Mouse (Mus musculus) liver, embryonic 14.5 days (tissue): ENCODE data around the gene Myo1a. TPM values are rescaled to one million over a fixed set of nuclear protein-coding genes. Genes with fewer than 3 reads are reported as not detected.
A peak's percentile ranks its signal among the peaks of the same experiment; 100 is the strongest.

Experiments
- ATAC-seq: fragments of 200-750 bp; cut with Nextera tagmentation; 2 replicates; pipeline ENCODE4 v1.8.0; 2017; ENCODE audit warnings: moderate number of reproducible peaks, mild to moderate bottlenecking, moderate library complexity; ENCODE audit not compliant: insufficient read depth
- DNase-seq, 3 experiments: peaks; one replicate each; pipeline ENCODE4 v3.0.0-alpha.2; 2012 to 2013; ENCODE audit warnings: low read depth in 3 of 3, low spot score in 3 of 3
- H3K27ac ChIP-seq: fragments of 300-500 bp; sonication (generic); 2 replicates; pipeline ENCODE4 v1.5.1; 2014; ENCODE audit warnings: moderate library complexity, mild to moderate bottlenecking, control low read depth, inconsistent platforms
- H3K27me3 ChIP-seq: fragments of 300-500 bp; sonication (generic); 2 replicates; pipeline ENCODE4 v1.6.1; 2014; ENCODE audit warnings: mild to moderate bottlenecking, low read length, moderate library complexity; ENCODE audit not compliant: control insufficient read depth, insufficient read depth
- H3K36me3 ChIP-seq: fragments of 300-500 bp; sonication (generic); replicated peaks from 2 replicates; pipeline ENCODE4 v1.6.1; 2014; ENCODE audit warnings: low read depth; ENCODE audit not compliant: control insufficient read depth, insufficient read depth
- H3K4me1 ChIP-seq, 2 experiments: fragments of 200-500 bp in 1 of 2; fragments of 300-500 bp in 1 of 2; sonication (generic) in 1 of 2; replicated peaks; 2 replicates each; pipeline ENCODE4 v1.6.1; 2012 to 2014; ENCODE audit warnings: antibody characterized with exemption in 1 of 2, inconsistent platforms in 1 of 2, low read length in 1 of 2; ENCODE audit not compliant: control insufficient read depth in 2 of 2, insufficient read depth in 2 of 2
- H3K4me2 ChIP-seq: fragments of 300-500 bp; sonication (generic); 2 replicates; pipeline ENCODE4 v1.6.1; 2014; ENCODE audit warnings: low read depth, mild to moderate bottlenecking, control low read depth, moderate library complexity
- H3K4me3 ChIP-seq, 2 experiments: fragments of 200-500 bp in 1 of 2; fragments of 300-500 bp in 1 of 2; sonication (generic) in 1 of 2; 2 replicates each; pipeline ENCODE4 v1.5.1; 2012 to 2014; ENCODE audit warnings: low read depth in 2 of 2, low read length in 2 of 2, mild to moderate bottlenecking in 2 of 2, control low read depth in 1 of 2, inconsistent platforms in 1 of 2, moderate library complexity in 1 of 2; ENCODE audit not compliant: insufficient read depth in 1 of 2
- H3K9ac ChIP-seq: fragments of 300-500 bp; sonication (generic); replicated peaks from 2 replicates; pipeline ENCODE4 v1.6.1; 2014; ENCODE audit warnings: mild to moderate bottlenecking, control low read depth, moderate library complexity
- H3K9me3 ChIP-seq: fragments of 300-500 bp; sonication (generic); 2 replicates; pipeline ENCODE4 v1.6.1; 2016; ENCODE audit warnings: low read length, mixed read lengths; ENCODE audit not compliant: control insufficient read depth
- CTCF ChIP-seq: IDR thresholded peaks from 2 replicates; pipeline ENCODE4 v1.5.1; 2016; ENCODE audit warnings: antibody characterized with exemption, low read depth, control low read depth
- EP300 ChIP-seq: IDR thresholded peaks from 2 replicates; pipeline ENCODE4 v1.6.1; 2016; ENCODE audit warnings: antibody characterized with exemption, low read depth
- WGBS: fragments of 180-500 bp; shearing (Covaris S2); extraction: QIAGEN DNeasy Blood & Tissue Kit; methylation state at CpG from one replicate; pipeline ENCODE4 v1.1.7; 2014; ENCODE audit not compliant: insufficient replicate concordance; 5-methylcytosine and 5-hydroxymethylcytosine counted together
- polyA plus RNA-seq, 2 experiments: library from polyadenylated mRNA; depleted of rRNA in 1 of 2; stranded (reverse) in 1 of 2; unstranded in 1 of 2; fragments of >200 nt; fragmentation: Nextera tagmentation in 1 of 2; extraction: Ambion mirVana in 1 of 2; gene quantifications; 2 replicates each; pipeline versions ENCODE4 v1.2.1 to v1.2.3; 2012 to 2014

The Myo1a gene
- polyA plus RNA-seq, 2 experiments, result 0.06 to 0.30 TPM

DNA sequence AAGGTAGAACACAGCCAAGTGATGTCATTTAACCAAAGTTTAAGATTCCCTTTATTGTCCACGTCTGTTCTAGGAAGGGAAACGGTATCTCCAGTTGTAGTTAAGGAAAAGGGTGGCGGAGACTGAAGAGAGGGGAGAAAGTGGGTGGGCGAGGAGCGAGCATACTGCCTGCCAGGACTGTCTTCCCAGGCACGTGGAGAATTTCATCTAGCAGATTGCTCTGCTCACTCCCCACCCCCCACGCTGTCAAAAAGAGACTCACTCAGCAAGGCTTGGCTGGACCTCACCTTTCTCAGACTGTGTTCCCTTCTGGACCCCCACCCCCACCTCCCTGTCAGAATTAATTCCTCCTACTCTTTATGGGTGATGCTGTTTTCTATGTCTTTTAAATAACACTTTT is 35.8 kb upstream of the Myo1a start:
- DNase-seq (no peak), ATAC-seq (no peak)
- H3K4me2 ChIP-seq, result peak overlapping the region; percentile 65; the same call in 1 of the 2 replicates
- WGBS, result 41% methylated on average over 7 of the region's 7 CpGs
- H3K4me3 ChIP-seq, result no peak overlapping the region
- no peak for TF ChIP-seq CTCF
- TF ChIP-seq EP300, result no peak
- peaks cover 46% of the 10 kb centered on the region for H3K27me3 ChIP-seq
- no peaks in the 10 kb centered on the region for H3K9me3 ChIP-seq
- H3K9ac ChIP-seq, result no peak overlapping the region
- H3K27ac ChIP-seq, result no peak overlapping the region
- H3K36me3 ChIP-seq, result no peaks in the 10 kb centered on the region
- H3K4me1 ChIP-seq, result 0 out of 4 replicates have a peak, but pooled peaks cover 0 to 4% of the 10 kb centered on the region in 2 experiments

DNA sequence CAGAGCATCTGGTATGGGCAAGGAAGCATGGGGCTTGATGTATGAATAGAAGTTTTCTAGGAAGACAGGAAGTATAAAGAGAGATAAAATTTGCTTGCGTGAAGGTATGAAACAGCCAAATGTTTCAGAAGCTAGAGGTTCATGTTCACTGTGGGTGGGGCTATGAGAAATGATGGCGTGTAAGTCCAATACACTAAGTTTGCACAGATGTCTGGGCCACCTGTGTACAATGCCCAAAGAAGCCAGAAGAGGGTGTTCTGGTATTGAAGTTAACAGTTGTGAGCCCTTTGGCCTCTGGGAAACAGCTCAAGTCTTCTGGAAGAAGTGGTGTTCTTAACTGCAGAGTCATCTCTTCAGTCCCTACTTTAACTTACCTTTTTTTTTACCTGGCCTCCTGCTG is 34.8 kb upstream of the Myo1a start:
- no peak for ATAC-seq
- 33% methylated on average over 2 of the region's 2 CpGs for WGBS
- H3K27ac ChIP-seq, result no peak overlapping the region
- H3K4me2 ChIP-seq, result no peak overlapping the region
- H3K4me1 ChIP-seq, result 0 out of 4 replicates have a peak, but pooled peaks cover 0 to 4% of the 10 kb centered on the region in 2 experiments
- DNase-seq, result no peak
- no peak overlapping the region for H3K4me3 ChIP-seq
- peaks cover 36% of the 10 kb centered on the region for H3K27me3 ChIP-seq
- H3K9ac ChIP-seq, result no peak overlapping the region
- H3K36me3 ChIP-seq, result no peaks in the 10 kb centered on the region
- H3K9me3 ChIP-seq, result no peaks in the 10 kb centered on the region
- TF ChIP-seq EP300 (no peak), CTCF (no peak)

DNA sequence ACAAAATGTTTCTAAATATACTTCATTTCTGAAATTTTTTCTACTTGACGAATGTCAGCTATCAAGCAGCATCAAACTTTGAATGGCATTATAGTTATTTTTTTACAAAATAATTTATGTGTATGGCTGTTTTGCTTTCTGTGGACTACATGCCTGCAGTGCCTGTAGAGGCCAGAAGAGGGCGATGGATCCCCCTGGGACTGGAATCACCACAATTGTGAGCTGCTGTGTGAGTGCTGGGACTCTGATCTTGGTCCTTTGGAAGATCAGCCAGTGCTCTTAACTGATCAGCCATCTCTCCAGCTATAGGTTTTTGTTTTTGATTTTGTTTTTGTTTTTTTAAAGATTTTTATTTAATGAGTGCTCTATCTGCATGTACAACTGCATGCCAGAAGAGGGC is 33.7 kb upstream of the Myo1a start:
- Histone ChIP-seq H3K4me3 (no peak overlapping the region), H3K4me2 (no peak overlapping the region), H3K9ac (no peak overlapping the region), H3K36me3 (no peaks in the 10 kb centered on the region), H3K9me3 (no peaks in the 10 kb centered on the region), H3K27ac (no peak overlapping the region), H3K4me1 (peaks cover 0 to 4% of the 10 kb centered on the region in 2 experiments; a peak in 2 of 4 replicates), H3K27me3 (peaks cover 25% of the 10 kb centered on the region)
- WGBS, result 19% methylated on average over 2 of the region's 2 CpGs
- peak; percentile 83 for TF ChIP-seq CTCF
- TF ChIP-seq EP300, result no peak
- ATAC-seq (no peak), DNase-seq (no peak)

DNA sequence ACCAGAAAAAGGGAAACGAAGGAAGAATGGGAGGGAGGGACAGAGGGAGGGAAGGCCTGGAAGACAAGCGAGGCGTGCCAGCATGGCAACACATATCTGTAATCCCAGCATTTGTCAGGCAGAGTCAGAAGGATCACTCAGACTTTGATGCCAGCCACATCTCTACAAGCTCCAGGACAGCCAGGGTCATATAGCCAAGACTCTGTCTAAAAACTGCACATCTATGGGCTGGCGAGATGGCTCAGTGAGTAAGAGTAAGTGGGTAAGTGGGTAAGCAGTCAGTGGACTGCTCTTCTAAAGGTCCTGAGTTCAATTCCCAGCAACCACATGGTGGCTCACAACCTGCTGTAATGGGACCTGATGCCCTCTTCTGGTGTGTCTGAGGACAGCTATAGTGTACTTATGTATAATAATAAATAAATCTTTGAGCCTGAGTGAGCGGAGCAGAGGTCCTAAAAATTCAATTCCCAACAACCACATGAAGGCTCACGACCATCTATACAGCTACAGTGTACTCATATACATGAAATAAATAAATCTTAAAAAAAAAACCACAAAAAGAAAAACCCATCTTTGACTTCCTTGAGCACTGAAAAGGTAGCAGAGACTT is 30.8 kb upstream of the Myo1a start:
- DNase-seq (no peak), ATAC-seq (no peak)
- H3K27ac ChIP-seq, result no peak overlapping the region
- H3K27me3 ChIP-seq, result no peaks in the 10 kb centered on the region
- TF ChIP-seq CTCF (no peak), EP300 (0 out of 2 replicates have a peak, but pooled peaks have one; percentile 4)
- no peak overlapping the region for H3K4me3 ChIP-seq
- WGBS, result 73% methylated on average over 6 of the region's 6 CpGs
- no peaks in the 10 kb centered on the region for H3K36me3 ChIP-seq
- no peaks in the 10 kb centered on the region for H3K9me3 ChIP-seq
- H3K4me2 ChIP-seq, result no peak overlapping the region
- H3K9ac ChIP-seq, result no peak overlapping the region
- peaks cover 4 to 6% of the 10 kb centered on the region in 2 experiments for H3K4me1 ChIP-seq

DNA sequence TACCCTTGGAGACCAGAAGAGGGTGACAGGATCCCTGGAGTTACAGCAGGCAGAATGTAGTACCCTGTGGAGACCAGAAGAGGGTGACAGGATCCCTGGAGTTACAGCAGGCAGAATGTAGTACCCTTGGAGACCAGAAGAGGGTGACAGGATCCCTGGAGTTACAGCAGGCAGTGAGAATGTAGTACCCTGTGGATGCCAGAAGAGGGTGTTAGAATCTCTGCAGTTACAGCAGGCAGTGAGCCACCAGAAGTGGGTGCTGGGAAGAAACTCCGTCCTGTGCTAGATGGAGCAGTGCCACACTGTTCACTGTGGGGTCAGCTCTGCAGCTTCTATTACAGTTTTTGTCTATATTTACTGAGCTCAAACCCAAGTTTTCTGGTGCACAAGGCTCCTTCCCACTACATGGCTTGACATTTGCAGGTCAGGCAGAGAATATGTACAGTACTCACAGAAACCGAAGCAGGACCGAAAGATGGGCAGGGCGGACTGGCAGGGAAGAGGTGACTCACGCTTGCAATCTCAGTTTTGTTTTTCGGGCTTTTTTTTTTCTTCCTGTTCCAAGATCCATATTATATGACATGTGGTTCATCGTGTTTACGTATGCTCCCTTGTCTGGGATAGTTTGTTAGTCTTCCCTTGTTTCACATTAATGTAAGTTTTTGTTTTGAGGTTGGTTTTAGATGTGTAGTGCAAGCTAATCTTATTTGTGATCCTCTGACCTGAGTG is 30.0 kb upstream of the Myo1a start:
- no peaks in the 10 kb centered on the region for H3K9me3 ChIP-seq
- H3K9ac ChIP-seq, result no peak overlapping the region
- H3K4me1 ChIP-seq, result peaks cover 4 to 6% of the 10 kb centered on the region in 2 experiments
- 83% methylated on average over 8 of the region's 8 CpGs for WGBS
- H3K36me3 ChIP-seq, result no peaks in the 10 kb centered on the region
- H3K27me3 ChIP-seq, result no peaks in the 10 kb centered on the region
- ATAC-seq (peak; percentile 1; the same call in 1 of the 2 replicates), DNase-seq (peak; percentile 60 to 66 (median 60))
- no peak overlapping the region for H3K4me2 ChIP-seq
- no peak overlapping the region for H3K27ac ChIP-seq
- TF ChIP-seq EP300, result 0 out of 2 replicates have a peak, but pooled peaks have one; percentile 6
- peak; percentile 99 for TF ChIP-seq CTCF
- no peak overlapping the region for H3K4me3 ChIP-seq
